Mouse (Mus musculus) kidney, adult 9 months (tissue): ENCODE results near the gene Tmem131l.

Experiments
- DNase-seq: peaks from one replicate; pipeline ENCODE4 v3.0.0; 2022

Tmem131l gene

GRCm38 (mm10) chr3:83857621-83858020 is 182.4 kb downstream of the Tmem131l start:
- no peak for DNase-seq

GRCm38 (mm10) chr3:83855643-83856042 is 184.3 kb downstream of the Tmem131l start:
- DNase-seq, result no peak

GRCm38 (mm10) chr3:83849341-83849740 is 190.6 kb downstream of the Tmem131l start:
- no peak for DNase-seq
